Mouse (Mus musculus) hindbrain, embryonic 13.5 days (tissue): ENCODE data around the gene Arsb. TPM values are rescaled to one million over a fixed set of nuclear protein-coding genes. Genes with fewer than 3 reads are reported as not detected.

Experiments
- ATAC-seq: fragments of 200-750 bp; cut with Nextera tagmentation; 2 replicates; pipeline ENCODE4 v1.8.0; 2017; ENCODE audit warnings: moderate TSS enrichment; ENCODE audit not compliant: low FRiP score
- H3K27ac ChIP-seq: fragments of 300-500 bp; sonication (generic); 2 replicates; pipeline ENCODE4 v1.5.1; 2015; ENCODE audit warnings: inconsistent platforms, mild to moderate bottlenecking, moderate library complexity
- H3K27me3 ChIP-seq: fragments of 300-500 bp; sonication (generic); 2 replicates; pipeline ENCODE4 v1.6.1; 2015; ENCODE audit warnings: mild to moderate bottlenecking, inconsistent platforms
- H3K36me3 ChIP-seq: fragments of 300-500 bp; sonication (generic); 2 replicates; pipeline ENCODE4 v1.6.1; 2015; ENCODE audit warnings: mild to moderate bottlenecking, inconsistent platforms
- H3K4me1 ChIP-seq: fragments of 300-500 bp; sonication (generic); replicated peaks from 2 replicates; pipeline ENCODE4 v1.6.1; 2015; ENCODE audit warnings: inconsistent platforms
- H3K4me2 ChIP-seq: fragments of 300-500 bp; sonication (generic); 2 replicates; pipeline ENCODE4 v1.6.1; 2015; ENCODE audit warnings: inconsistent platforms, mild to moderate bottlenecking, moderate library complexity
- H3K4me3 ChIP-seq: fragments of 300-500 bp; sonication (generic); 2 replicates; pipeline ENCODE4 v1.5.1; 2015; ENCODE audit warnings: mild to moderate bottlenecking, inconsistent platforms
- H3K9ac ChIP-seq: fragments of 300-500 bp; sonication (generic); 2 replicates; pipeline ENCODE4 v1.6.1; 2015; ENCODE audit warnings: mild to moderate bottlenecking, inconsistent platforms
- H3K9me3 ChIP-seq: fragments of 300-500 bp; sonication (generic); 2 replicates; pipeline ENCODE4 v1.6.1; 2016; ENCODE audit warnings: inconsistent platforms
- WGBS: fragments of 180-500 bp; shearing (Covaris S2); methylation state at CpG from one replicate; pipeline ENCODE4 v1.1.7; 2015; 5-methylcytosine and 5-hydroxymethylcytosine counted together
- polyA plus RNA-seq: library from polyadenylated mRNA; unstranded; fragments of >200 nt; fragmentation: Nextera tagmentation; extraction: Ambion mirVana; gene quantifications from 2 replicates; pipeline ENCODE4 v1.2.1, GENCODE M21; 2015

Gene Arsb
- polyA plus RNA-seq, 1 experiment from 2014 or later, result 6.1 TPM

DNA sequence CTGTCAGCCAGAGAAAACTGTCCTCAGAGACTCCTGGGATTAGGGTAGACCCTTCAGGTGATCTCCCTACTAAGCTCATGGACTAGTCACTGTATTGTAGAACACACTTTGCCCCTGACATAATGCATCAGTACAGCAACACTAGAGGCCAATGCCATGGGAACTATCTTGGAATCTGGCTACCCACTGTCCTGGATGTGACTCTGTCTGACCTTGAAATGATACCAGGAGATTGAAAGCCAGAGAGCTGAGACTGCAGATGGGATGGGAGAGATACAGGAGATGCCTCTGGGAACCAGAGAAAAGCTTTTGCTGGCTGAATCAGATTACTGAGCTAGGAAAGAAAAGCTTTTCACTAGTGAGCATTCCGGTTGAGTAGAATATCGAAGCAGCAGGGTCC is 130.7 kb downstream of the Arsb start:
- no peak overlapping the region for H3K9ac ChIP-seq
- H3K4me3 ChIP-seq, result no peak overlapping the region
- H3K36me3 ChIP-seq, result no peaks in the 10 kb centered on the region
- H3K27me3 ChIP-seq, result no peaks in the 10 kb centered on the region
- no peaks in the 10 kb centered on the region for H3K9me3 ChIP-seq
- 0 out of 2 replicates have a peak, but pooled peaks cover 7% of the 10 kb centered on the region for H3K4me1 ChIP-seq
- no peak overlapping the region for H3K4me2 ChIP-seq
- WGBS, result 86% methylated on average over 2 of the region's 2 CpGs
- H3K27ac ChIP-seq, result no peak overlapping the region
- no peak for ATAC-seq

GRCm38 (mm10) chr13:93906552-93907245 is 135.3 kb downstream of the Arsb start:
- H3K4me2 ChIP-seq, result no peak overlapping the region
- no peak overlapping the region for H3K4me3 ChIP-seq
- 90% methylated on average over 10 of the region's 10 CpGs for WGBS
- ATAC-seq, result no peak
- peaks cover 6% of the 10 kb centered on the region; the same call in 1 of the 2 replicates for H3K4me1 ChIP-seq
- H3K9ac ChIP-seq, result no peak overlapping the region
- H3K36me3 ChIP-seq, result no peaks in the 10 kb centered on the region
- H3K9me3 ChIP-seq, result no peaks in the 10 kb centered on the region
- H3K27me3 ChIP-seq, result no peaks in the 10 kb centered on the region
- no peak overlapping the region for H3K27ac ChIP-seq

GRCm38 (mm10) chr13:93907971-93908370 is 136.5 kb downstream of the Arsb start:
- no peak overlapping the region for H3K9ac ChIP-seq
- H3K27ac ChIP-seq, result no peak overlapping the region
- H3K4me3 ChIP-seq, result no peak overlapping the region
- no peak for ATAC-seq
- no peaks in the 10 kb centered on the region for H3K36me3 ChIP-seq
- peaks cover 6% of the 10 kb centered on the region; the same call in 1 of the 2 replicates for H3K4me1 ChIP-seq
- H3K4me2 ChIP-seq, result no peak overlapping the region
- 93% methylated on average over 3 of the region's 3 CpGs for WGBS
- H3K9me3 ChIP-seq, result no peaks in the 10 kb centered on the region
- H3K27me3 ChIP-seq, result no peaks in the 10 kb centered on the region

GRCm38 (mm10) chr13:93909847-93910246 is 138.4 kb downstream of the Arsb start:
- Histone ChIP-seq H3K4me1 (peaks cover 6% of the 10 kb centered on the region; the same call in 1 of the 2 replicates), H3K9ac (no peak overlapping the region), H3K4me3 (no peak overlapping the region), H3K4me2 (no peak overlapping the region), H3K36me3 (no peaks in the 10 kb centered on the region), H3K27me3 (no peaks in the 10 kb centered on the region), H3K9me3 (no peaks in the 10 kb centered on the region), H3K27ac (no peak overlapping the region)
- no peak for ATAC-seq
- 80% methylated on average over 5 of the region's 5 CpGs for WGBS

GRCm38 (mm10) chr13:93911037-93911436 is 139.6 kb downstream of the Arsb start:
- Histone ChIP-seq H3K4me2 (no peak overlapping the region), H3K36me3 (no peaks in the 10 kb centered on the region), H3K27ac (no peak overlapping the region), H3K9ac (no peak overlapping the region), H3K9me3 (no peaks in the 10 kb centered on the region), H3K27me3 (no peaks in the 10 kb centered on the region), H3K4me3 (no peak overlapping the region), H3K4me1 (peaks cover 11% of the 10 kb centered on the region)
- no peak for ATAC-seq
- WGBS, result 65% methylated on average over 7 of the region's 7 CpGs

GRCm38 (mm10) chr13:93912326-93912915 is 141.0 kb downstream of the Arsb start:
- Histone ChIP-seq H3K9me3 (no peaks in the 10 kb centered on the region), H3K27me3 (no peaks in the 10 kb centered on the region), H3K4me2 (no peak overlapping the region), H3K27ac (no peak overlapping the region), H3K36me3 (no peaks in the 10 kb centered on the region), H3K4me1 (peaks cover 13% of the 10 kb centered on the region), H3K9ac (no peak overlapping the region), H3K4me3 (no peak overlapping the region)
- no peak for ATAC-seq
- WGBS, result 83% methylated on average over 5 of the region's 5 CpGs

DNA sequence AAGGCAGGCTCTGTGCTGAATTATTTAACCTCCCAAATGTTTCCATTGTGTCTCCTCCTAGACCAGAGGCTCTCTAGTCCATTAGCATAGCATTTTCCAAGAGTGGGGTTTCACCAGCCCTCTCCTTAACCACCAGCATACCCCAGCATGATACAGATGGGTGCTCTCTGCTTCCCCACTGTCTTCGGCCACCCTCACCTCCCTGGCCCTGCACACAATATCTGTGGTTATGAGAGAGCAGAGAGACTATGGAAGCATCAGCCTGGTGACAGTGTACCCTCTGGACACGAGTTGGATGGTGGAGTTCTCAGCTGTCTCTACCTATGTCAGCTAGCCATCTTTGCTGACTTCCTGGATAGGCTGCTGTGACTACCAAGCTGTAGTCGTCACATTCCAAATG is 142.8 kb downstream of the Arsb start:
- H3K36me3 ChIP-seq, result no peaks in the 10 kb centered on the region
- no peak overlapping the region for H3K4me3 ChIP-seq
- no peak for ATAC-seq
- no peaks in the 10 kb centered on the region for H3K27me3 ChIP-seq
- peaks cover 13% of the 10 kb centered on the region for H3K4me1 ChIP-seq
- no peak overlapping the region for H3K9ac ChIP-seq
- no peak overlapping the region for H3K27ac ChIP-seq
- H3K4me2 ChIP-seq, result no peak overlapping the region
- WGBS, result 86% methylated on average over 3 of the region's 3 CpGs
- no peaks in the 10 kb centered on the region for H3K9me3 ChIP-seq

DNA sequence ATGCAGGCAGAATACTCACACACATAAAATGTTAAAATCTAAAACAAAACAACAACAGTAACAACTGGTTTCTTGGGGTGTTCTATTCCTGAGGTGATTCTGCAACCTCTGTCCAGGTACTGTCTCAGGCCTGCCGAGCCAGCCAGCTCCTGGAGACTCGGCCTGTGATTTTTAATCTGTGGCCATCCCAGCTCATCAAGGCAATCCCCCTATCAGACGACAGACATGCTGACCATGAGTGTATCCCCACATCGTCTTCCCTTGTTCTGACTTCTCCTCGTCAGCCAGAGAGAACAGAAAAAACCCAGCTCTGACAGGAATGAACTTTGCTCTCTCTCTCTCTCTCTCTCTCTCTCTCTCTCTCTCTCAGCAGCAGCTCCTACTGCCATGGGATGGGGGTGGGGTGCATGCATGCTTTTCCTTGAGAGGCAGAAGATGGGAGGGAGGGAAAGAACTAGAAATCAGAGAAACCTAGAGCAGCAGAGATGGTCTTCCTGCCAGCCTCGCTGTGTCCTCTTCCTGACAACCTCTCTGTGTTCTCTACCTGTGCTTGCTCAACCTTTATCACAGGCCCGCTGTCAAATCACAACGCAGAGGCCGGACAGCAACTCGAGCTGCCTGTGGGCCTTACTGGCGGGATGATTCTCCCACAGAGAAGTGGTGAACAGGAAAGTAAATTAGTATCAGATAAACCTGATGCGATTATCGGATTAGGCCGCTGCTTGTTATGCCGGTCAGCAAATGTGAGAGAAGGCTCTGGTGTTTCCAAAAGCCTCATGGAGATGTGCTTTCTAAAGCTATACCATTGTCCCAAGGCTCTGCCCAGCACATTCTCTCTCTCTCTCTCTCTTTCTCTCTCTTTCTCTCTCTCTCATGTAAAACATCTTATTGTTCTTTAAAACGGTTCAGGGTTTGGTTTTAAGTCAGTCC is 144.5 kb downstream of the Arsb start:
- H3K36me3 ChIP-seq, result no peaks in the 10 kb centered on the region
- H3K9ac ChIP-seq, result no peak overlapping the region
- H3K4me3 ChIP-seq, result no peak overlapping the region
- H3K9me3 ChIP-seq, result no peaks in the 10 kb centered on the region
- no peak for ATAC-seq
- no peak overlapping the region for H3K4me2 ChIP-seq
- WGBS, result 72% methylated on average over 16 of the region's 16 CpGs
- H3K27ac ChIP-seq, result no peak overlapping the region
- H3K4me1 ChIP-seq, result peaks cover 13% of the 10 kb centered on the region
- H3K27me3 ChIP-seq, result no peaks in the 10 kb centered on the region

GRCm38 (mm10) chr13:93919536-93919935 is 148.1 kb downstream of the Arsb start:
- Histone ChIP-seq H3K27me3 (no peaks in the 10 kb centered on the region), H3K9ac (no peak overlapping the region), H3K4me3 (no peak overlapping the region), H3K4me1 (peaks cover 10% of the 10 kb centered on the region), H3K36me3 (no peaks in the 10 kb centered on the region), H3K4me2 (no peak overlapping the region), H3K9me3 (no peaks in the 10 kb centered on the region), H3K27ac (no peak overlapping the region)
- ATAC-seq, result no peak
- whole genome bisulfite sequencing, result 80% methylated on average over 3 of the region's 3 CpGs

- H3K9me3 ChIP-seq, result no peaks in the 10 kb centered on the region
- H3K4me2 ChIP-seq, result no peak overlapping the region
- peaks cover 10% of the 10 kb centered on the region for H3K4me1 ChIP-seq
- 77% methylated on average over 8 of the region's 8 CpGs for WGBS
- no peak overlapping the region for H3K27ac ChIP-seq
- H3K27me3 ChIP-seq, result no peaks in the 10 kb centered on the region
- H3K9ac ChIP-seq, result no peak overlapping the region
- H3K4me3 ChIP-seq, result no peak overlapping the region
- H3K36me3 ChIP-seq, result no peaks in the 10 kb centered on the region
- ATAC-seq, result no peak
Measured at GRCm38 (mm10) chr13:93920080-93920785, 148.8 kb downstream of the Arsb start.

- no peaks in the 10 kb centered on the region for H3K27me3 ChIP-seq
- H3K4me2 ChIP-seq, result no peak overlapping the region
- H3K36me3 ChIP-seq, result no peaks in the 10 kb centered on the region
- H3K4me3 ChIP-seq, result no peak overlapping the region
- no peak overlapping the region for H3K9ac ChIP-seq
- 86% methylated on average over 4 of the region's 4 CpGs for WGBS
- H3K4me1 ChIP-seq, result peaks cover 8% of the 10 kb centered on the region
- no peak overlapping the region for H3K27ac ChIP-seq
- ATAC-seq, result no peak
- H3K9me3 ChIP-seq, result no peaks in the 10 kb centered on the region
Measured at GRCm38 (mm10) chr13:93920786-93921300, 149.4 kb downstream of the Arsb start.
